Mouse (Mus musculus) right cerebral cortex, adult 18-20 months (tissue): ENCODE data around the gene Olfr1140.

Experiments
- DNase-seq: peaks from one replicate; pipeline ENCODE4 v3.0.0; 2022; ENCODE audit warnings: mixed read lengths

The Olfr1140 gene

GRCm38 (mm10) chr2:87743452-87743851, at the start of gene Olfr1140:
Gene Olfr1140 (plus strand): TSS chr2:87743752.
- DNase-seq, result no peak

GRCm38 (mm10) chr2:87693847-87694246, 49.7 kb upstream of the Olfr1140 start, which contains the start of gene Olfr1136:
Gene Olfr1136 (minus strand): TSS chr2:87693947.
- DNase-seq, result no peak

GRCm38 (mm10) chr2:87713079-87713478, 30.5 kb upstream of the Olfr1140 start, which contains the start of gene Olfr1137:
Gene Olfr1137 (minus strand): TSS chr2:87713179.
- DNase-seq, result no peak

- DNase-seq, result no peak
Observed at GRCm38 (mm10) chr2:87739878-87740277, 3.7 kb upstream of the Olfr1140 start, which contains the start of gene Olfr1138. Gene Olfr1138 (minus strand): TSS chr2:87739978.

GRCm38 (mm10) chr2:87753891-87754290, 10.3 kb downstream of the Olfr1140 start, which contains the start of gene Olfr1141:
Gene Olfr1141 (minus strand): TSS chr2:87753991.
- no peak for DNase-seq

GRCm38 (mm10) chr2:87776143-87776542, 32.6 kb downstream of the Olfr1140 start:
- peak; percentile 1 for DNase-seq

- DNase-seq, result no peak
Observed at GRCm38 (mm10) chr2:87779183-87779582, 35.6 kb downstream of the Olfr1140 start, which contains the start of gene Olfr152. Gene Olfr152 (plus strand): TSS chr2:87779483.
